Mouse (Mus musculus) CH12.LX (cell line): Measurements from ENCODE around the gene Nfia.

Source experiments
- CTCF ChIP-seq, 2 experiments: IDR thresholded peaks in 1 of 2; conservative IDR thresholded peaks in 1 of 2; 2 replicates each; pipeline ENCODE4 v1.5.1; 2011 to 2012; ENCODE audit warnings: low read depth in 2 of 2, low read length in 2 of 2, improper control_type of control experiment in 1 of 2, inconsistent platforms in 1 of 2, mild to moderate bottlenecking in 1 of 2, moderate library complexity in 1 of 2
- EP300 ChIP-seq: IDR thresholded peaks from 2 replicates; pipeline ENCODE4 v1.6.1; 2011; ENCODE audit warnings: low read length, improper control_type of control experiment
- NRF1 ChIP-seq: IDR thresholded peaks from 2 replicates; pipeline ENCODE4 v1.6.1; 2014; ENCODE audit warnings: low read depth, mild to moderate bottlenecking, inconsistent platforms, low read length, improper control_type of control experiment, moderate library complexity
- PAX5 ChIP-seq: IDR thresholded peaks from 2 replicates; pipeline ENCODE4 v1.6.1; 2012; ENCODE audit warnings: low read length, inconsistent platforms, mixed read lengths
- POLR2A ChIP-seq: IDR thresholded peaks from 2 replicates; pipeline ENCODE4 v1.6.1; 2011; ENCODE audit warnings: low read depth, mild to moderate bottlenecking, improper control_type of control experiment, low read length
- TBP ChIP-seq: conservative IDR thresholded peaks from 2 replicates; pipeline ENCODE4 v1.6.1; 2011; ENCODE audit warnings: low read depth, low read length, improper control_type of control experiment
- UBTF ChIP-seq: IDR thresholded peaks from 2 replicates; pipeline ENCODE4 v1.6.1; 2012; ENCODE audit warnings: low read depth, mild to moderate bottlenecking, inconsistent platforms, low read length, improper control_type of control experiment, moderate library complexity
- ZNF384 ChIP-seq: IDR thresholded peaks from 2 replicates; pipeline ENCODE4 v1.6.1; 2012; ENCODE audit warnings: low read depth, low read length, improper control_type of control experiment, inconsistent platforms

DNA sequence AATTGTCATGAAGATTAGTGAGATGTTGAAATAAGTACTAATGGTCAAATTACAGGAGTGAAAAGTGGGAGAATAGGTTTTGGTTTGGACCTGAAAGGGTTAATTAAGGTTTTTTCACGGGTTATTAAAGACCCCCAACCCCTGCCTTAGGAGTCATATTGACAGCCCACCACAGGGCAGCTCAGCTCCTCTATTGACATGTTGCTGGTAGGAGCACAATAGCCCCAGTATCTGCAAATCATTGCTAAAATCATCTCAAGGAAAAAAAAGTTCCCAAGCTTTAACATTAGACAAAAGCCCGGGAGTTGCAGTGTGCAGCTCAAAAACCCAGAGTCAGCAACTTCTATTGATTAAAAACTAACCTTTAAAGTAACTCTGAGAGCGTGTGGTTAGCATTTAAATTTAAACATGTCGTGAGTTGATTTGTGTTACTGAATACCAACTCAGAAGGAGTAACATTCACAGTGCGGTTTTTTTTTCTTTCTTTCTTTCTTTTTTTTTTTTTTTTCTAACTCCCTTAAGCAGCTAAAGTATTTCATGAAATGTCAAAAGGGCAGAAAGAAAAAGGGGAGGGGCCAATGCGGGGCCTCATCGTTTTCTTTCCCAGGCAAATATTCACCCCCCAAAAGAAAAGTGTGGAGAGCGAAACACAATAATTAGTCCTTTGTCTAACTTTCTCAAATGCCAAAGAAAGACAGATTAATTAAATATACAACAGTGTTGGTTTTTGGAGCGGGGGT is 335.6 kb downstream of the Nfia start:
- TF ChIP-seq ZNF384, result no peak
- TF ChIP-seq POLR2A, result no peak
- no peak for TF ChIP-seq UBTF
- no peak for TF ChIP-seq CTCF (conservative IDR thresholded peaks at IDR 0.05 in 1 of 2, IDR thresholded peaks at IDR 0.05 in 1 of 2; ENCODE audit: low read depth in 2 of 2, low read length in 2 of 2)
- no peak for TF ChIP-seq NRF1
- no peak for TF ChIP-seq TBP
- no peak for TF ChIP-seq PAX5
- TF ChIP-seq EP300, result no peak
